Mouse (Mus musculus) forebrain, postnatal 0 days (tissue): Measurements from ENCODE around the gene Lrrc74a. TPM values are rescaled to one million over a fixed set of nuclear protein-coding genes. Genes with fewer than 3 reads are reported as not detected.

Source experiments
- ATAC-seq: fragments of 200-750 bp; cut with Nextera tagmentation; 2 replicates; pipeline ENCODE4 v1.8.0; 2017; ENCODE audit warnings: mild to moderate bottlenecking, moderate library complexity
- DNase-seq: peaks from one replicate; pipeline ENCODE4 v3.0.0-alpha.2; 2015
- H3K27ac ChIP-seq: fragments of 300-500 bp; sonication (generic); 2 replicates; pipeline ENCODE4 v1.5.1; 2014; ENCODE audit warnings: low read depth, mild to moderate bottlenecking, antibody characterized with exemption, low read length, moderate library complexity, mixed read lengths
- H3K27me3 ChIP-seq: fragments of 300-500 bp; sonication (generic); 2 replicates; pipeline ENCODE4 v1.6.1; 2014; ENCODE audit warnings: mild to moderate bottlenecking, low read length, mixed read lengths; ENCODE audit not compliant: insufficient read depth
- H3K36me3 ChIP-seq: fragments of 300-500 bp; sonication (generic); 2 replicates; pipeline ENCODE4 v1.6.1; 2014; ENCODE audit warnings: mild to moderate bottlenecking, moderate library complexity; ENCODE audit not compliant: insufficient read depth
- H3K4me1 ChIP-seq: fragments of 300-500 bp; sonication (generic); 2 replicates; pipeline ENCODE4 v1.6.1; 2014; ENCODE audit warnings: antibody characterized with exemption; ENCODE audit not compliant: insufficient read depth
- H3K4me2 ChIP-seq: fragments of 300-500 bp; sonication (generic); 2 replicates; pipeline ENCODE4 v1.6.1; 2014; ENCODE audit warnings: low read depth, mild to moderate bottlenecking, moderate library complexity
- H3K4me3 ChIP-seq: fragments of 300-500 bp; sonication (generic); 2 replicates; pipeline ENCODE4 v1.5.1; 2014; ENCODE audit warnings: low read depth, low read length, mixed read lengths
- H3K9ac ChIP-seq: fragments of 300-500 bp; sonication (generic); 2 replicates; pipeline ENCODE4 v1.6.1; 2014; ENCODE audit warnings: mild to moderate bottlenecking
- H3K9me3 ChIP-seq: fragments of 300-500 bp; sonication (generic); 2 replicates; pipeline ENCODE4 v1.6.1; 2016; ENCODE audit warnings: low read length
- CTCF ChIP-seq: sonication (generic); IDR thresholded peaks from 2 replicates; pipeline ENCODE4 v1.5.1; 2016; ENCODE audit warnings: antibody characterized with exemption, control low read depth, low read depth
- WGBS: fragments of 180-500 bp; shearing (Covaris S2); extraction: QIAGEN DNeasy Blood & Tissue Kit; methylation state at CpG from one replicate; pipeline ENCODE4 v1.1.7; 2014; 5-methylcytosine and 5-hydroxymethylcytosine counted together
- polyA plus RNA-seq: library from polyadenylated mRNA; unstranded; fragments of >200 nt; fragmentation: Nextera tagmentation; extraction: Ambion mirVana; gene quantifications from 2 replicates; pipeline ENCODE4 v1.2.1, GENCODE M21; 2015
- total RNA-seq: library from RNA; depleted of rRNA; stranded (reverse); fragments of >200 nt; gene quantifications from 2 replicates; pipeline ENCODE4 v1.2.3, GENCODE M21; 2014

Lrrc74a gene
- total and polyA plus RNA-seq, 2 experiments from 2014 or later, result not detected

DNA sequence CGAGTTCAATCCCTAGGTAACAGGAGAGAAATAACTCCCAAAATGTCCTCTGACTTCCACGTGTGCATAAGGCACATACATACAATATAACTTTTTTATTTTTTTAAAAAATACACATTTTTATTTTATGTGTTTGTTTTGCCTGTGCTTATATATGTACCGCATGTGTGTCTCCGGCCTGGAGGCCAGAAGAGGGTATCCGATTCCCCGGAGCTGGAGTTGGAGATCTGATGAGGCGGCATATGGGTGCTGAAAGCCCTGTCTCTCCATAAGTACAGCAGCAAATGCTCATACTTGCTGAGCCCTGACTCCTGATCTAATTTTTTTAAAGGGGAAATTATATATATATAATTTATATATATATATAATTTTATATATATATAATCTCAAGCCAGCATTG, 65.6 kb downstream of the Lrrc74a start:
- no peak for TF ChIP-seq CTCF
- WGBS, result 72% methylated on average over 7 of the region's 7 CpGs
- ATAC-seq, result no peak

GRCm38 (mm10) chr12:86800336-86800735, 66.2 kb downstream of the Lrrc74a start:
- no peak overlapping the region for H3K4me2 ChIP-seq

More for the DNA sequence above, 65.6 kb downstream of the Lrrc74a start:
- Histone ChIP-seq H3K4me1 (peaks cover 50% of the 10 kb centered on the region), H3K27ac (peak overlapping the region; percentile 82), H3K36me3 (no peaks in the 10 kb centered on the region), H3K27me3 (no peaks in the 10 kb centered on the region), H3K9me3 (no peaks in the 10 kb centered on the region), H3K4me3 (no peak overlapping the region), H3K4me2 (no peak overlapping the region), H3K9ac (no peak overlapping the region)
- DNase-seq, result no peak

GRCm38 (mm10) chr12:86800765-86801147, 66.6 kb downstream of the Lrrc74a start:
- WGBS, result 1% methylated on average over 7 of the region's 7 CpGs
- DNase-seq (no peak), ATAC-seq (peak; percentile 26)
- Histone ChIP-seq H3K9me3 (no peaks in the 10 kb centered on the region), H3K4me1 (peaks cover 58% of the 10 kb centered on the region), H3K27me3 (no peaks in the 10 kb centered on the region), H3K4me2 (peak overlapping the region; percentile 34), H3K27ac (peak overlapping the region; percentile 95), H3K9ac (peak overlapping the region; percentile 46), H3K4me3 (no peak overlapping the region), H3K36me3 (no peaks in the 10 kb centered on the region)
- no peak for TF ChIP-seq CTCF

More at GRCm38 (mm10) chr12:86800336-86800735, 66.2 kb downstream of the Lrrc74a start:
- H3K36me3 ChIP-seq, result no peaks in the 10 kb centered on the region
- no peaks in the 10 kb centered on the region for H3K9me3 ChIP-seq
- H3K4me1 ChIP-seq, result peaks cover 54% of the 10 kb centered on the region
- no peak for DNase-seq
- no peak for TF ChIP-seq CTCF
- peak overlapping the region; percentile 46 for H3K9ac ChIP-seq
- peak overlapping the region; percentile 95 for H3K27ac ChIP-seq
- no peaks in the 10 kb centered on the region for H3K27me3 ChIP-seq
- no peak overlapping the region for H3K4me3 ChIP-seq
- no peak for ATAC-seq
- 18% methylated on average over 4 of the region's 4 CpGs for WGBS

- ATAC-seq (peak; percentile 72), DNase-seq (peak; percentile 92)
- WGBS, result under 1% methylated on average over 23 of the region's 23 CpGs
- H3K9me3 ChIP-seq, result no peaks in the 10 kb centered on the region
- H3K27me3 ChIP-seq, result no peaks in the 10 kb centered on the region
- no peaks in the 10 kb centered on the region for H3K36me3 ChIP-seq
- peak overlapping the region; percentile 34 for H3K4me2 ChIP-seq
- TF ChIP-seq CTCF, result no peak
- peaks cover 65% of the 10 kb centered on the region for H3K4me1 ChIP-seq
- H3K9ac ChIP-seq, result peak overlapping the region; percentile 46
- H3K27ac ChIP-seq, result peak overlapping the region; percentile 95
- no peak overlapping the region for H3K4me3 ChIP-seq
Measured at GRCm38 (mm10) chr12:86801148-86802004, 67.2 kb downstream of the Lrrc74a start.

DNA sequence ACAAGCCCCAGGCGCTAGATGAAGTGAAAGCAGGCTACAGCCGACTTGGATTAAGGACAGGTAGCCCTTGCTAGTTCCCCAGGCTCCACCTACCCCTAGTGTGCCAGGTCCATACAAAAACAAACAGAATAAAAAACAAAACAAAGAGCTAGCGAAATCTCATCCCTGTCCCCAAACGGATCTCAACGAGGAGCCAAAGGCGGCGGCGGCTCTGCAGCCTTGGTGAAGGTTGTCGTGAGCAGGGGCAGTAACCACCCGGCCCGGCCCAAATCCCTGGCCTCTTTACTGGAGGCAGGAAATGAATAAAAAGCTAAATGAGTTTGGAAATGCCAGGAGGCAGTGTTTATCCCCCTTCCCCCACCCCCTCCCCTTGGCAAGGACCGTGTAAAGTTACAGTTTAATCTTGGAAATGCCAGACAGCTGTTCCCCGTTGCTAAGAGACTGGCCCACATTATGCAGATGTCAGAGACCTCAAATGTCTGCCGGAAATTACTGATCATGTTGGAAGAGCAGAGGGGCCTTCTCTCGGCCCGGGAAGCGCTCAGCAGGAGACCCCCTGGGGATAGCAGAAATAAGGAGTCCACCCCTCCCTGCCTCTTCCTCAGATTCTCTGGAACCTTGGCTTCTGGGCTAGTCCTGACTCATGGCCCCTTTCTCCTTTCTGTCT, 68.0 kb downstream of the Lrrc74a start:
- H3K27ac ChIP-seq, result peak overlapping the region; percentile 95
- no peaks in the 10 kb centered on the region for H3K36me3 ChIP-seq
- no peaks in the 10 kb centered on the region for H3K9me3 ChIP-seq
- TF ChIP-seq CTCF, result no peak
- peak overlapping the region; percentile 34 for H3K4me2 ChIP-seq
- H3K4me3 ChIP-seq, result no peak overlapping the region
- WGBS, result 1% methylated on average over 17 of the region's 17 CpGs
- no peaks in the 10 kb centered on the region for H3K27me3 ChIP-seq
- peaks cover 72% of the 10 kb centered on the region for H3K4me1 ChIP-seq
- DNase-seq (peak; percentile 81), ATAC-seq (peak; percentile 44)
- H3K9ac ChIP-seq, result peak overlapping the region; percentile 46

- H3K9me3 ChIP-seq, result no peaks in the 10 kb centered on the region
- H3K4me1 ChIP-seq, result peaks cover 80% of the 10 kb centered on the region
- H3K4me2 ChIP-seq, result no peak overlapping the region; the same call in 1 of the 2 replicates
- no peaks in the 10 kb centered on the region for H3K36me3 ChIP-seq
- no peak overlapping the region for H3K4me3 ChIP-seq
- TF ChIP-seq CTCF, result no peak
- no peaks in the 10 kb centered on the region for H3K27me3 ChIP-seq
- ATAC-seq (no peak), DNase-seq (no peak)
- peak overlapping the region; percentile 95 for H3K27ac ChIP-seq
- H3K9ac ChIP-seq, result no peak overlapping the region
- WGBS, result 53% methylated on average over 3 of the region's 3 CpGs
Measured at GRCm38 (mm10) chr12:86802899-86803298, 68.7 kb downstream of the Lrrc74a start.
